Mouse (Mus musculus) adrenal gland, postnatal 14 days (tissue): ENCODE data around the gene Zfp341. TPM values are rescaled to one million over a fixed set of nuclear protein-coding genes. Genes with fewer than 3 reads are reported as not detected.
A peak's percentile ranks its signal among the peaks of the same experiment; 100 is the strongest.

Source experiments
- DNase-seq: peaks from one replicate; pipeline ENCODE4 v3.0.0; 2021; ENCODE audit warnings: mixed read lengths
- total RNA-seq: library from RNA; stranded (reverse); gene quantifications from 2 replicates; pipeline ENCODE4 v1.2.3, GENCODE M21; 2021

The Zfp341 gene
- total RNA-seq, 1 experiment from 2014 or later: 2.2 TPM

- DNase-seq: peak; percentile 60
Measured at GRCm38 (mm10) chr2:154676653-154677609, 63.8 kb downstream of the Zfp341 start.

- DNase-seq: peak; percentile 57
Measured at GRCm38 (mm10) chr2:154677651-154678139, 64.6 kb downstream of the Zfp341 start.

GRCm38 (mm10) chr2:154678995-154679394 lies 65.9 kb downstream of the Zfp341 start:
- DNase-seq: no peak

GRCm38 (mm10) chr2:154680337-154680736 lies 67.2 kb downstream of the Zfp341 start:
- DNase-seq: no peak

GRCm38 (mm10) chr2:154680941-154681340 lies 67.8 kb downstream of the Zfp341 start:
- no peak for DNase-seq

- DNase-seq: no peak
Measured at GRCm38 (mm10) chr2:154682712-154683111, 69.6 kb downstream of the Zfp341 start.

- no peak for DNase-seq
Measured at GRCm38 (mm10) chr2:154684901-154685470, 71.9 kb downstream of the Zfp341 start.

- no peak for DNase-seq
Measured at GRCm38 (mm10) chr2:154685772-154686171, 72.7 kb downstream of the Zfp341 start.

- no peak for DNase-seq
Measured at GRCm38 (mm10) chr2:154686819-154687218, 73.7 kb downstream of the Zfp341 start.

GRCm38 (mm10) chr2:154689391-154689790 lies 76.3 kb downstream of the Zfp341 start:
- no peak for DNase-seq

- no peak for DNase-seq
Measured at GRCm38 (mm10) chr2:154690959-154691358, 77.9 kb downstream of the Zfp341 start.

- no peak for DNase-seq
Measured at GRCm38 (mm10) chr2:154693186-154693940, 80.3 kb downstream of the Zfp341 start.

- DNase-seq: no peak
Measured at GRCm38 (mm10) chr2:154693941-154694256, 80.8 kb downstream of the Zfp341 start.

- no peak for DNase-seq
Measured at GRCm38 (mm10) chr2:154695690-154696089, 82.6 kb downstream of the Zfp341 start.

Other genes starting within 250 kb of the Zfp341 start
- gene Cdk5rap1, start 240.3 kb upstream of the Zfp341 start, total RNA-seq: 14.2 and 15.7 TPM in 2 replicates
- gene Snta1, start 205.2 kb upstream of the Zfp341 start, total RNA-seq: 27.7 and 32.3 TPM in 2 replicates
- 36.1 and 42.5 TPM in 2 replicates for gene Cbfa2t2, start 176.8 kb upstream of the Zfp341 start, total RNA-seq
- gene 1700003F12Rik, start 66.2 kb upstream of the Zfp341 start, total RNA-seq: 0.56 TPM in 1 of 2 replicates, not detected in the other
- gene Actl10, start 61.5 kb upstream of the Zfp341 start, total RNA-seq: not detected in 2 replicates
- gene Necab3, start 54.4 kb upstream of the Zfp341 start, total RNA-seq: 2.3 and 3.9 TPM in 2 replicates
- gene E2f1, start 43.4 kb upstream of the Zfp341 start, total RNA-seq: 12.1 and 12.2 TPM in 2 replicates
- 41.9 and 44.4 TPM in 2 replicates for gene Pxmp4, start 9.6 kb upstream of the Zfp341 start, total RNA-seq
- gene 4930519P11Rik, start 140 bp downstream of the Zfp341 start, total RNA-seq: not detected in 2 replicates
- gene Chmp4b, start 38.4 kb downstream of the Zfp341 start, total RNA-seq: 195 and 201 TPM in 2 replicates
- gene Gm14214, start 156.7 kb downstream of the Zfp341 start, total RNA-seq: not detected in 2 replicates
- 189 and 194 TPM in 2 replicates for gene Raly, start 177.8 kb downstream of the Zfp341 start, total RNA-seq
- not detected in 2 replicates for gene a, start 178.1 kb downstream of the Zfp341 start, total RNA-seq